Mouse (Mus musculus) midbrain, embryonic 14.5 days (tissue): Measurements from ENCODE around the gene Arhgef19. TPM values are rescaled to one million over a fixed set of nuclear protein-coding genes. Genes with fewer than 3 reads are reported as not detected.

Experiments used
- ATAC-seq: fragments of 200-750 bp; cut with Nextera tagmentation; 2 replicates; pipeline ENCODE4 v1.8.0; 2017; ENCODE audit warnings: moderate number of reproducible peaks, moderate library complexity; ENCODE audit not compliant: low FRiP score, low TSS enrichment
- DNase-seq: peaks from one replicate; pipeline ENCODE4 v3.0.0-alpha.2; 2015
- H3K27ac ChIP-seq: fragments of 300-500 bp; sonication (generic); replicated peaks from 2 replicates; pipeline ENCODE4 v1.5.1; 2014; ENCODE audit warnings: mild to moderate bottlenecking, low read depth, low read length, moderate library complexity
- H3K27me3 ChIP-seq: fragments of 300-500 bp; sonication (generic); 2 replicates; pipeline ENCODE4 v1.6.1; 2014; ENCODE audit warnings: low read length, control low read depth, mixed read lengths; ENCODE audit not compliant: control insufficient read depth, insufficient read depth
- H3K36me3 ChIP-seq: fragments of 300-500 bp; sonication (generic); 2 replicates; pipeline ENCODE4 v1.6.1; 2014; ENCODE audit warnings: low read length, control low read depth; ENCODE audit not compliant: control insufficient read depth, insufficient read depth
- H3K4me1 ChIP-seq: fragments of 300-500 bp; sonication (generic); 2 replicates; pipeline ENCODE4 v1.6.1; 2014; ENCODE audit warnings: mild to moderate bottlenecking, antibody characterized with exemption, low read length, control low read depth; ENCODE audit not compliant: control insufficient read depth, insufficient read depth
- H3K4me2 ChIP-seq: fragments of 300-500 bp; sonication (generic); 2 replicates; pipeline ENCODE4 v1.6.1; 2014; ENCODE audit warnings: mild to moderate bottlenecking, low read length, moderate library complexity
- H3K4me3 ChIP-seq: fragments of 300-500 bp; sonication (generic); replicated peaks from 2 replicates; pipeline ENCODE4 v1.5.1; 2014; ENCODE audit warnings: low read depth, low read length
- H3K9ac ChIP-seq: fragments of 300-500 bp; sonication (generic); replicated peaks from 2 replicates; pipeline ENCODE4 v1.6.1; 2014; ENCODE audit warnings: mild to moderate bottlenecking, low read length, moderate library complexity
- H3K9me3 ChIP-seq: fragments of 300-500 bp; sonication (generic); 2 replicates; pipeline ENCODE4 v1.6.1; 2016; ENCODE audit warnings: low read length, control low read depth, mixed read lengths; ENCODE audit not compliant: control insufficient read depth
- whole genome bisulfite sequencing: fragments of 180-500 bp; shearing (Covaris S2); extraction: QIAGEN DNeasy Blood & Tissue Kit; methylation state at CpG from one replicate; pipeline ENCODE4 v1.1.7; 2014; 5-methylcytosine and 5-hydroxymethylcytosine counted together
- polyA plus RNA-seq: library from polyadenylated mRNA; unstranded; fragments of >200 nt; fragmentation: Nextera tagmentation; extraction: Ambion mirVana; gene quantifications from 2 replicates; pipeline ENCODE4 v1.2.1, GENCODE M21; 2014

Arhgef19 gene
- polyA plus RNA-seq, 1 experiment from 2014 or later, result 0.89 TPM

DNA sequence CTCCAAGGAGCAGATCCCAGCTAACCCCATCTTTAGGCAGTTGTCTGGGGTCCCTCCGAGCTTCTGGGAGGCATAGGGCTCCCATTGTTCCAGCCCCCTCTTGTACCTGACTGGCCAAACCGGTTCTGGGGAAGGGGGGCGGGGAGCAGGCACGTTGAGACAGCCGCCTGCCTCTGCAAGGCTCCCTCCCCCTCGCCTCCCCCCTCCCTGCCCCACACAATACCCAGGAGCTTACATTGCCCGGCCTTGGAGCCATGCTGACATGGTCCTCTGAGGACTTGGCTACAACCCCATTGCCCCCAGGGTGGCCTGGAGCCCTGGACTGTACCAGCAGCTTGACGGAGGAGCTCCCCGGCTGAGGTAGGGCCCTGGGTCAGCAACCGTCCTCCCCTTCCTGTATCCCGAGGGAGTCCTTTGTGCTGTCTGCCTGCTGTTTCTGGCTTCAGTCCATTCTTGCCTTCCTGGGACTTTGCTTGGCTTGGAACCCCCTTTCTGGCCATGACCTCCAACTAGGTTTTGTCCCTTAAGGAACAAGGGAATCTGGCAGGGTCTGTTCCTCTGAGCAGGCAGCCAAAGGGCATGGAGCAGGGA lies 3.4 kb downstream of the Arhgef19 start:
- ATAC-seq, result no peak
- Histone ChIP-seq H3K9ac (no peak overlapping the region), H3K27me3 (peaks cover 70% of the 10 kb centered on the region)

GRCm38 (mm10) chr4:141243636-141244035 lies 4.3 kb downstream of the Arhgef19 start:
- H3K4me1 ChIP-seq, result peaks cover 41% of the 10 kb centered on the region
- ATAC-seq, result no peak

More for the DNA sequence above, 3.4 kb downstream of the Arhgef19 start:
- no peak overlapping the region for H3K27ac ChIP-seq
- 8% methylated on average over 11 of the region's 11 CpGs for WGBS
- H3K9me3 ChIP-seq, result no peaks in the 10 kb centered on the region
- no peaks in the 10 kb centered on the region for H3K36me3 ChIP-seq
- no peak overlapping the region for H3K4me3 ChIP-seq
- DNase-seq, result peak; percentile 26
- H3K4me1 ChIP-seq, result peaks cover 39% of the 10 kb centered on the region
- H3K4me2 ChIP-seq, result no peak overlapping the region

DNA sequence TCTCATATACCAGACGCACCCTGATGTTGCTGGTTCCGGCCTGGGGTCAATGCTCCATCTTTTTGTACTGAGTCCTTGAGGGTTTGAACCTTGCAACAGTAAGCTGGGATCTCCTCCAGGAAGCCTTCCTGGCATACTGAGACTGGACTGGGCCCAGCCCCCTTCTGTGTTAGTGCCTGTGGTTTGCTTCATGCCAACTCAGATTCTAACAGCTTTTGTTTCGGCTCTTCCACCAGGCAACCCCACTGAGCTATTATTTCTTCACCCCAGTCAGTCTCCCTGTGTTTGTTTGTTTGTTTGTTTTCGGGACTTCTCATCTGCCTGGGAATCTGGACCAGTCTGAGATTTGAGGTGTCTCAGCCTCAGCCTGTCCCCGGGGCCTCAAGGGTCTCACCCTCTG lies 5.1 kb downstream of the Arhgef19 start:
- H3K9ac ChIP-seq, result no peak overlapping the region; the same call in 1 of the 2 replicates
- WGBS, result 30% methylated on average over 5 of the region's 5 CpGs
- peak; percentile 28 for DNase-seq

More at GRCm38 (mm10) chr4:141243636-141244035, 4.3 kb downstream of the Arhgef19 start:
- Histone ChIP-seq H3K4me2 (no peak overlapping the region), H3K9ac (no peak overlapping the region), H3K27me3 (peaks cover 72% of the 10 kb centered on the region), H3K27ac (no peak overlapping the region), H3K36me3 (no peaks in the 10 kb centered on the region), H3K4me3 (no peak overlapping the region), H3K9me3 (no peaks in the 10 kb centered on the region)
- WGBS, result 69% methylated on average over 5 of the region's 5 CpGs
- DNase-seq, result no peak

DNA sequence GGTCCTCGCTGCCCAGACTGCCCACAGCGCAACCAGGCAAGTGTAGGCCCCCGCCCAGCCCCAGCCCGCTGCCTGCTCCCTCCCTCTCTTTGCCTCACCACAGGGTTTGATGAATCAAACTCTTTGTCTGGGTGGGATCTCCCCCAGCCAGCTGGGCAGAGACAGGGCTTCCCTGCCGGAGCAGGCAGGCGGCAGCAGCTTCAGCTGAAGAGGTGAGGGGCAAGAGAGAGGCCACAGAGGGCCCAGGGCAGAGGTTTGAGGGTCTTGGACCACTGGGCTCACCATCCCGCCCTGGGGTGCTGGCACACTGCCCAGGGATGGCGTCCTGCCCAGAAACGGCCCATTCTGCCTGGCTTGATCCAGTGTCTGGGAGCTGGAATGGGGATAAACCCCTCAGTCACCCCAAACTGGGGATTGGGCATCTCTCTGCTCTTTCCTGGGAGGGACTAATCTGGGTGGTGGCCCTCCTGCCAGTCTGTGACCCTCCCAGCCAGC lies 5.7 kb downstream of the Arhgef19 start:
- Histone ChIP-seq H3K36me3 (no peaks in the 10 kb centered on the region), H3K9me3 (no peaks in the 10 kb centered on the region), H3K4me3 (no peak overlapping the region), H3K27ac (peak overlapping the region; percentile 81), H3K4me2 (peak overlapping the region; percentile 7; the same call in 1 of the 2 replicates), H3K9ac (no peak overlapping the region; the same call in 1 of the 2 replicates), H3K27me3 (peaks cover 68% of the 10 kb centered on the region), H3K4me1 (peaks cover 36% of the 10 kb centered on the region)
- ATAC-seq, result peak; percentile 60
- DNase-seq, result peak; percentile 79
- 8% methylated on average over 9 of the region's 9 CpGs for whole genome bisulfite sequencing

More for the DNA sequence above, 5.1 kb downstream of the Arhgef19 start:
- no peak overlapping the region for H3K4me3 ChIP-seq
- peak overlapping the region; percentile 81 for H3K27ac ChIP-seq
- peaks cover 73% of the 10 kb centered on the region for H3K27me3 ChIP-seq
- ATAC-seq, result no peak
- no peaks in the 10 kb centered on the region for H3K9me3 ChIP-seq
- H3K36me3 ChIP-seq, result no peaks in the 10 kb centered on the region
- peak overlapping the region; percentile 7; the same call in 1 of the 2 replicates for H3K4me2 ChIP-seq
- peaks cover 41% of the 10 kb centered on the region for H3K4me1 ChIP-seq

GRCm38 (mm10) chr4:141246089-141246997 lies 7.0 kb downstream of the Arhgef19 start:
- 19% methylated on average over 24 of the region's 24 CpGs for WGBS
- ATAC-seq, result no peak
- Histone ChIP-seq H3K36me3 (no peaks in the 10 kb centered on the region), H3K4me1 (peaks cover 36% of the 10 kb centered on the region), H3K27me3 (peaks cover 57% of the 10 kb centered on the region), H3K9ac (no peak overlapping the region), H3K9me3 (no peaks in the 10 kb centered on the region), H3K4me3 (no peak overlapping the region), H3K4me2 (peak overlapping the region; percentile 54), H3K27ac (no peak overlapping the region)
- peak; percentile 42 for DNase-seq

- Histone ChIP-seq H3K36me3 (no peaks in the 10 kb centered on the region), H3K9me3 (no peaks in the 10 kb centered on the region), H3K4me2 (peak overlapping the region; percentile 54), H3K27me3 (peaks cover 51% of the 10 kb centered on the region), H3K9ac (no peak overlapping the region), H3K4me3 (peak overlapping the region; percentile 34; the same call in 1 of the 2 replicates), H3K27ac (no peak overlapping the region), H3K4me1 (peaks cover 36% of the 10 kb centered on the region)
- DNase-seq, result peak; percentile 42
- ATAC-seq, result no peak
- WGBS, result 3% methylated on average over 17 of the region's 17 CpGs
These were observed 7.7 kb downstream of the Arhgef19 start for GRCm38 (mm10) chr4:141246998-141247350.

- H3K9me3 ChIP-seq, result no peaks in the 10 kb centered on the region
These were observed 8.7 kb downstream of the Arhgef19 start for GRCm38 (mm10) chr4:141247776-141248613.

DNA sequence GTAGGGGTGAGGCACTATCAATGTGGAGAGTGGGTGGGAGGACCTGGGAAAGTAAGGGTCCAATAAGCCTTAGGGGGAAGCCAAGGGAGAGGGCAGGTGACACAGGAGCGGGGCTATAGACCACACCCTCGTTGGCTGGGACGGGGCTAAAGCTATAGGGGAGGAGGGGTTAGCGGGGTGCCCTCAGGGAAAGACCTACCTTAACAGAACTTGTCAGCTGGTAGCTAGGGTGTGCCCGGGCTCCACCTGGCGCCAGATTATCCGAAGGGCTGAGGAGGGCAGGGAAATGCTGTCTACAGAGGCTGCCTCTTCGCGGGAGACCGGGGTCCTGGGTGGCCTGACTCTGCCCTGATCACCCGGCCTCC lies 9.3 kb downstream of the Arhgef19 start:
- no peak overlapping the region; the same call in 1 of the 2 replicates for H3K4me2 ChIP-seq
- no peak for ATAC-seq
- peaks cover 47% of the 10 kb centered on the region for H3K27me3 ChIP-seq
- no peaks in the 10 kb centered on the region for H3K36me3 ChIP-seq
- no peak for DNase-seq
- H3K27ac ChIP-seq, result no peak overlapping the region
- 13% methylated on average over 11 of the region's 11 CpGs for WGBS
- no peak overlapping the region for H3K9ac ChIP-seq
- no peaks in the 10 kb centered on the region for H3K9me3 ChIP-seq
- peaks cover 29% of the 10 kb centered on the region for H3K4me1 ChIP-seq
- no peak overlapping the region for H3K4me3 ChIP-seq

More at GRCm38 (mm10) chr4:141247776-141248613, 8.7 kb downstream of the Arhgef19 start:
- ATAC-seq (peak; percentile 12; the same call in 1 of the 2 replicates), DNase-seq (peak; percentile 61)
- Histone ChIP-seq H3K36me3 (no peaks in the 10 kb centered on the region), H3K9ac (0 out of 2 replicates have a peak overlapping the region, but pooled peaks have one; percentile 9), H3K4me2 (peak overlapping the region; percentile 54), H3K27me3 (peaks cover 47% of the 10 kb centered on the region), H3K4me1 (peaks cover 29% of the 10 kb centered on the region), H3K4me3 (peak overlapping the region; percentile 34), H3K27ac (no peak overlapping the region)
- under 1% methylated on average over 59 of the region's 60 CpGs for WGBS
